ENCODE assay signal across 17 mouse cellular contexts in the genomic region with DNA sequence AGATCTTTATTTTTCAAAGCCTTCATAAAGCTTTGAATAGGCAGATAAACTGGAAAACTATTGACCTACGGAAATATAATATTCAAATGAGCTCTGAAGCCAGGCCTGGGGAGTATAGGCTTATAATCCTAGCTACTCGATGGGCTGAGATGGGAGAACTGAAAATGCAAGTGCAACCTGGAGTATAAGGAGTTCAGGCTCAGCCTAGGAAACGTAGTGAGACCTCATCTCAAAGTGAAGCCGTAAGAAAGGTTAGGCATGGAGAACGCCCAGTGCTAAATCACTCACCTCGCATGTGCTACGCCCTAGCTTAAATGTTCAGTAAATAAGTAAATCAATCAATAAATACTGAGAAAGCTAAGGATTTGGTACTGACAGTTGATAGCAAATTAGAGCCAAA.
A peak's percentile ranks its signal among the peaks of the same experiment; 100 is the strongest.
DNase-seq lines count a peak whose midpoint lies in the region; ATAC-seq and TF ChIP-seq lines count a peak whose summit lies in the region.
"Had no signal": no experiment of that assay in that cellular context is flagged by ENCODE, and none has a peak within 500 bp of the region (broad histone marks: within the 10 kb centered on the region; RNA-seq: fewer than 3 reads in every experiment).

No protein-coding gene starts in this region.

- ATAC-seq in hindbrain, embryonic 12.5 days (ENCODE audit: low FRiP score): no peak
- ATAC-seq in hindbrain, embryonic 11.5 days (ENCODE audit: low FRiP score): no peak
- ATAC-seq in hindbrain, postnatal 0 days: no peak

- H3K9ac ChIP-seq in hindbrain, embryonic 12.5 days: no peak overlapping the region
- no peak overlapping the region for H3K9ac ChIP-seq in hindbrain, embryonic 11.5 days (ENCODE audit: low read depth, low read length)
- no peak overlapping the region for H3K9ac ChIP-seq in hindbrain, postnatal 0 days (replicated peaks; ENCODE audit: low read length)
- H3K9ac ChIP-seq: heart, embryonic 13.5 days; limb, embryonic 15.5 days had no signal

- H3K4me3 ChIP-seq in hindbrain, embryonic 12.5 days: no peak overlapping the region
- no peak overlapping the region for H3K4me3 ChIP-seq in hindbrain, embryonic 11.5 days (ENCODE audit: low read depth, low read length)
- H3K4me3 ChIP-seq in embryonic fibroblast, embryonic 13.5 days (ENCODE audit: insufficient read depth, low read length): no peak overlapping the region
- H3K4me3 ChIP-seq in hindbrain, postnatal 0 days (ENCODE audit: low read length): no peak overlapping the region
- H3K4me3 ChIP-seq: heart, embryonic 13.5 days; limb, embryonic 15.5 days; megakaryocyte, embryonic 14.5 days had no signal

- TF ChIP-seq CTCF in embryonic fibroblast, embryonic 13.5 days (IDR thresholded peaks at IDR 0.05; ENCODE audit: borderline replicate concordance, insufficient read depth, low read length): no peak
- no peak for TF ChIP-seq CTCF in hindbrain, postnatal 0 days (IDR thresholded peaks at IDR 0.05; ENCODE audit: low read depth)

- peak overlapping the region; percentile 62 for H3K27ac ChIP-seq in hindbrain, embryonic 12.5 days
- H3K27ac ChIP-seq in hindbrain, embryonic 11.5 days (ENCODE audit: low read depth, low read length): no peak overlapping the region
- H3K27ac ChIP-seq in embryonic fibroblast, embryonic 13.5 days (ENCODE audit: insufficient read depth, low read length): peak overlapping the region; percentile 99
- H3K27ac ChIP-seq in hindbrain, postnatal 0 days: 0 out of 2 replicates have a peak overlapping the region, but pooled peaks have one; percentile 45
- H3K27ac ChIP-seq: limb, embryonic 15.5 days had no signal

- DNase-seq in hindbrain, embryonic 11.5 days (ENCODE audit: low spot score): no peak
- peak; percentile 56 for DNase-seq in NIH3T3 (ENCODE audit: low read depth)
- no peak for DNase-seq in hindbrain, postnatal 0 days (ENCODE audit: low spot score)
- no peak for DNase-seq in lung, adult 18-20 months
- DNase-seq in spleen, adult 18-20 months: no peak
- no peak for DNase-seq in left cerebral cortex, adult 18-20 months (ENCODE audit: low spot score in 2 of 2)
- DNase-seq: cerebellum, adult 9-11 months; kidney, adult 2 months; kidney, postnatal 36 days; layer of hippocampus, adult 9-11 months; lung, postnatal 14 days; thymus, postnatal 25 days had no signal

- no peaks in the 10 kb centered on the region for H3K27me3 ChIP-seq in hindbrain, embryonic 12.5 days
- no peaks in the 10 kb centered on the region for H3K27me3 ChIP-seq in hindbrain, embryonic 11.5 days (ENCODE audit: control insufficient read depth, insufficient read depth, low read length)
- no peaks in the 10 kb centered on the region for H3K27me3 ChIP-seq in hindbrain, postnatal 0 days (ENCODE audit: insufficient read depth, low read length)
- H3K27me3 ChIP-seq: heart, embryonic 13.5 days; limb, embryonic 15.5 days; megakaryocyte, embryonic 14.5 days had no signal

- H3K4me2 ChIP-seq in hindbrain, embryonic 12.5 days (replicated peaks): no peak overlapping the region
- H3K4me2 ChIP-seq in hindbrain, embryonic 11.5 days (replicated peaks; ENCODE audit: low read depth, low read length): no peak overlapping the region
- no peak overlapping the region for H3K4me2 ChIP-seq in hindbrain, postnatal 0 days (ENCODE audit: low read depth, low read length)
- H3K4me2 ChIP-seq: heart, embryonic 13.5 days; limb, embryonic 15.5 days had no signal

- TF ChIP-seq POLR2A in embryonic fibroblast, embryonic 13.5 days (IDR thresholded peaks at IDR 0.05; ENCODE audit: low read depth, low read length): peak; percentile 49

- no peaks in the 10 kb centered on the region for H3K9me3 ChIP-seq in hindbrain, embryonic 12.5 days (replicated peaks)
- no peaks in the 10 kb centered on the region for H3K9me3 ChIP-seq in hindbrain, embryonic 11.5 days (ENCODE audit: control insufficient read depth, low read length)
- no peaks in the 10 kb centered on the region for H3K9me3 ChIP-seq in hindbrain, postnatal 0 days (ENCODE audit: low read length)
- H3K9me3 ChIP-seq: heart, embryonic 13.5 days; limb, embryonic 15.5 days; megakaryocyte, embryonic 14.5 days had no signal

- peaks cover 37% of the 10 kb centered on the region for H3K36me3 ChIP-seq in hindbrain, embryonic 12.5 days
- peaks cover 12% of the 10 kb centered on the region for H3K36me3 ChIP-seq in hindbrain, embryonic 11.5 days (ENCODE audit: control insufficient read depth, insufficient read depth, low read length)
- H3K36me3 ChIP-seq in hindbrain, postnatal 0 days (ENCODE audit: insufficient read depth, low read length): peaks cover 12% of the 10 kb centered on the region; the same call in 1 of the 2 replicates

- H3K4me1 ChIP-seq in hindbrain, embryonic 12.5 days: peaks cover 42% of the 10 kb centered on the region
- H3K4me1 ChIP-seq in hindbrain, embryonic 11.5 days (replicated peaks; ENCODE audit: control insufficient read depth, insufficient read depth, low read length): no peaks in the 10 kb centered on the region; the same call in 1 of the 2 replicates
- peaks cover 24% of the 10 kb centered on the region for H3K4me1 ChIP-seq in embryonic fibroblast, embryonic 13.5 days (ENCODE audit: control insufficient read depth, insufficient read depth, low read length)
- H3K4me1 ChIP-seq in hindbrain, postnatal 0 days (ENCODE audit: insufficient read depth, low read length): peaks cover 32% of the 10 kb centered on the region
- H3K4me1 ChIP-seq: megakaryocyte, embryonic 14.5 days had no signal

- 81% methylated on average over 7 of the region's 7 CpGs for WGBS in hindbrain, embryonic 12.5 days
- WGBS in hindbrain, embryonic 11.5 days: 90% methylated on average over 7 of the region's 7 CpGs
- 74% methylated on average over 7 of the region's 7 CpGs for WGBS in hindbrain, postnatal 0 days
